Mouse (Mus musculus) MEL-GATA-1-ER (cell line): Measurements from ENCODE around the gene Spata18.

ENCODE experiments used
- DNase-seq: peaks from one replicate; pipeline ENCODE4 v3.0.0-alpha.2; 2012; ENCODE audit warnings: low read depth; ENCODE audit errors: extremely low read depth

The Spata18 gene

GRCm38 (mm10) chr5:73651855-73652201, 649 bp downstream of the Spata18 start:
- DNase-seq: no peak

- no peak for DNase-seq
These were observed 15.5 kb downstream of the Spata18 start for GRCm38 (mm10) chr5:73666695-73667094.

- no peak for DNase-seq
These were observed 16.7 kb downstream of the Spata18 start for GRCm38 (mm10) chr5:73667877-73668276.

- no peak for DNase-seq
These were observed 18.2 kb downstream of the Spata18 start for GRCm38 (mm10) chr5:73669386-73669785.

GRCm38 (mm10) chr5:73675604-73676003, 24.4 kb downstream of the Spata18 start:
- DNase-seq: no peak

DNA sequence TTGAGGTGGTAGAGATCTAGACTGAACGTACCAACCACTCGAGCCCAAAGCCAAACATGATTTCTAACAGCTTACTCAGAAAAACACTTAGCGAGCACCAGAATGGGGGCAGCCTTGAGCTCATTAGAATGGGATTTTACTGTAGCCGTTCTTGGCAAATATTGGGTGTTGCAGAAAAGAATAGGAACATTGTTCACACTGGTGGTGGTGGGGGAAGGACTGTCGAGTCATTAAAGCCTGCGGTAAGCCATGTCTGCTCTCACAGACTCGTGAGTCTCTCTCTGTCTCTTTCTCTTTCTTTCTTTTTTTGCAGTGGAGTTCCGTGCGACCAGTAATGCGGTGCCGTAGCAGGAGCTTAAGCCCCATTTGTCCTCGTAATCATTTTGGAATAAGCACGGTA, 25.4 kb downstream of the Spata18 start:
- no peak for DNase-seq

- DNase-seq: peak; percentile 44
These were observed 32.0 kb downstream of the Spata18 start for GRCm38 (mm10) chr5:73683221-73683620.

GRCm38 (mm10) chr5:73683706-73684409, 32.7 kb downstream of the Spata18 start:
- DNase-seq: peak; percentile 41

- no peak for DNase-seq
These were observed 35.0 kb downstream of the Spata18 start for GRCm38 (mm10) chr5:73686149-73686548.

DNA sequence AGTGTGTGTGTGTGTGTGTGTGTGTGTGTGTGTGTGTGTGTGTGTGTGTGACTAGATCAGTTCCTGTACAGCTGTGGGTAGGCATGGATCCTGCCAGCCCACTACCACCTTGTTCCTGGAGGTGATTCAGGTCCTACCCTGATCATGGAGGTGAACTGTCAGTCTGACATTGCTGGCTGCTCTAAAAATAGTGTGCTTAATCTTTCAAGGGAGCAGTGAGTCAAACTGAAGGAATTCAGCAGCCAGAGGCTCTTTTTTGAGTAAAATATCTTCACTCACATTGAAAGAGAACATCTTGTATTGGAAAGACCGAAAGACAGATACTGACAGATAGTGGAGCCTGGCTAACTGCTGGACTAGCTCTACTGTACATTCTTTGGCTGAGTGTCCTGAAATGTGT, 37.4 kb downstream of the Spata18 start:
- no peak for DNase-seq

- no peak for DNase-seq
These were observed 39.0 kb downstream of the Spata18 start for GRCm38 (mm10) chr5:73690146-73690545.

- no peak for DNase-seq
These were observed 40.7 kb downstream of the Spata18 start for GRCm38 (mm10) chr5:73691723-73692520.

GRCm38 (mm10) chr5:73693778-73694177, 42.6 kb downstream of the Spata18 start:
- DNase-seq: no peak

- DNase-seq: no peak
These were observed 43.3 kb downstream of the Spata18 start for GRCm38 (mm10) chr5:73694254-73695015.

DNA sequence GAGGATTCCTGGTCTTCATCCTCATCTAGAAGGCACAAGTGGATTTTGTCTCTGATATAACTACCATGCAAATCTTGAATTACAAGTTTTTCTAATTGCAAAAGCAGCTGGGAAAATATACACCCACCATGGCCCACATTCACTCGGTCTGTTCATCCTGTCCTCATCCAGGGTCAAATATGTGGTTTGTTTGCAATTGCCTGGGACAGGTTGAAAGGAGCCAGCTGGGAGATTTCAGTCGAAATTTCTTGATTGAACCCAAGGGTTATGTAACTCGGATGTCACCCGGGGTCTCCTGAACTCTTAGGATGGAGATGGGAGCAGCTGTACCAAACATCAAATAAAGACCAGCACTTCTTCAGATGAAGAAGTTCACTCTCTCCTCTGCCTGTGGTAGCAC, 46.5 kb downstream of the Spata18 start:
- DNase-seq: no peak

DNA sequence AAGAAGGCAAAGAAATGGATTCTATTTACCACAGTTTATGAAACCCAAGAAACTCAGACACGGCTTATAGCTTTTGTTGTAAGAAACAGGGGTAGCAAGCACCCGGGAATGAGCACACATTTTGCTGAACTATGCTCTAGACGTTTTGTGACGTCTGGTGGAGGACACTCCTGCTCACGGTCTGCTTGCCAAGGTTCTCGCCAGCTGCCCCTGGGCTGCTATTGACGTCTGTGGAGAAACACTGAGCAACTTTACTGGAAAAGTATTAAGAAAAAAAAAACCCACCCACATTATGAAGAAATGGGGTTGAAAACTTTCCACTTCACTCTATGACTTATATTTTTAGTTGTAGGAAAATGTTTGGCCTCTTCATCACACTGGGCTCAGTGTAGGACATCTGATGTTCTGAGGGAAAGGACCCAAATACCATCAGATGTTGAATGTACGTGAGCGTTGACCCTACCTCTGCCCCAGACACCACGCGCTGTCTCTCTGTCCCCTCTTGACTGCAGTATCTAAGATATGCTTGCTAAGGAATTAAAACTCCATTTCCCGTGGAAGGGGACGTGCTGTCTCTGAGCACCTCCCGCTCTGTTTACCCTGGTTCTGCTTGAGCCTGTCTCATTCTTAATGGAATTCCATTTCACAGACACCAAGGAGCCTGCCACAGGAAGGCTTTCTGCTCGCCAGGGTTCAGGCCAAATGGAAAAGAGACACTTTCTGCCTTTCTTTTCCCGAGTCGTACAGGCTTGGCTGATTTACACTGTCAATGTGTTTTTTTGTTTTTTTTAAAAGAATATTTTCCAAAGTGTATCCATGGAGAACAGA, 50.1 kb downstream of the Spata18 start:
- no peak for DNase-seq

GRCm38 (mm10) chr5:73701946-73702710, 50.9 kb downstream of the Spata18 start:
- DNase-seq: no peak

DNA sequence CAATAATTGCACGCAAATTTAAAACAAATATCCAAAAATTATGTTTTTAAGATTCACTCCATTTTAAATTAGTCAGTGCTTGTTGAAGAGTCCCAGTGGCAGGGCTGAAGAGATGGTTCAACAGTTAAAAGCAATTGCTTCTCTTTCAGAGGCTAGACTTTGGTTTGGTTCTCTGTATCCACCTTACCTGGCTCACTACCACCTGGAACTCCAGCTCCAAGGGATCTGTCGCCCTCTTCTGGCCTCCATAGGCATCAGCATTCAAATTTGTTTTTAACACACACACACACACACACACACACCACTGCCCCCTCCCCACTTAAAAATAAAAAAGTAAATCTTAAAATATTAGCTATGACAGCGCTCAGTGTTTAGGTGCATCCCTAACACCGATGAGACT, 51.9 kb downstream of the Spata18 start:
- DNase-seq: no peak

- no peak for DNase-seq
These were observed 53.1 kb downstream of the Spata18 start for GRCm38 (mm10) chr5:73704263-73704662.

GRCm38 (mm10) chr5:73704757-73705156, 53.6 kb downstream of the Spata18 start:
- no peak for DNase-seq

- no peak for DNase-seq
These were observed 54.1 kb downstream of the Spata18 start for GRCm38 (mm10) chr5:73705290-73705689.
